In the genomic region with DNA sequence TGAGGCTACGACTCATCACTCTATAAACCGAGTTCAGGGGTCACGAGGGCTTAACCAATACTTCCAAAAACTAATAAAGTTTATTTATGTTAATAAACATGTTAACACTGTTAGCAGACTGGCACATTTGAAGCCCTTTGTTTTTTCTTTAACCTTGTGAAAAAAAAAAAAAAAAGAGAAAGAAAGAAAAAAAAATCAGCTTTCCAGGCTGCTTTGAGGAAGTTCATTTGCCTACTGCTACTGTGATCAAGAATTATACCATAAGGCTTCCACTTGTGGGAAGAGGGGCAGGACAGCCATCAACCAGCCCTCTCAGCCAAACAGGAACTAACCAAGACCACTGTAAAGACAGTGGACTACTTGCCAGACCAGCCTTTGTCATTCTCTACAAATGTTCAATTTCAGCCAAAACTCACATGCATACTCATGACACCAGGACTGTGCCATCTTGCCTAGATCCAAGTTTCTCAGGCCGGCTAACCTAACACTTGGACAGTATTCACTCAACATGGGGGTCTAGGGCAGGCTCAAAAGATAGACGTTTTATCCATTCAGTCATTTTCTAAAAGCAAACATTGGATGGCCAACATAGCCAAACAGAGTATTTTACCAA, we compare ENCODE assay signal across 25 mouse cellular contexts. TPM values are rescaled to one million over a fixed set of nuclear protein-coding genes. Genes with fewer than 3 reads are reported as not detected.
DNase-seq lines count a peak whose midpoint lies in the region; ATAC-seq lines count a peak whose summit lies in the region.
"Had no signal": no experiment of that assay in that cellular context is flagged by ENCODE, and none has a peak within 500 bp of the region (broad histone marks: within the 10 kb centered on the region; RNA-seq: fewer than 3 reads in every experiment).

No protein-coding gene starts in this region.

- H3K9me3 ChIP-seq in heart, embryonic 13.5 days: no peaks in the 10 kb centered on the region
- H3K9me3 ChIP-seq in heart, embryonic 12.5 days (replicated peaks): no peaks in the 10 kb centered on the region
- H3K9me3 ChIP-seq in megakaryocyte, embryonic 14.5 days: no peaks in the 10 kb centered on the region
- no peaks in the 10 kb centered on the region for H3K9me3 ChIP-seq in forebrain, embryonic 14.5 days (replicated peaks; ENCODE audit: control insufficient read depth, low read length)
- H3K9me3 ChIP-seq: embryonic facial prominence, embryonic 12.5 days; G1E; hindbrain, embryonic 12.5 days; liver, embryonic 13.5 days; lung, embryonic 15.5 days; neural tube, embryonic 13.5 days; stomach, embryonic 15.5 days had no signal

- H3K4me1 ChIP-seq in heart, embryonic 13.5 days: peaks cover 54% of the 10 kb centered on the region
- peaks cover 24% of the 10 kb centered on the region for H3K4me1 ChIP-seq in heart, embryonic 12.5 days (replicated peaks)
- H3K4me1 ChIP-seq in megakaryocyte, embryonic 14.5 days: peaks cover 39% of the 10 kb centered on the region
- peaks cover 5% of the 10 kb centered on the region for H3K4me1 ChIP-seq in forebrain, embryonic 14.5 days (ENCODE audit: control insufficient read depth, insufficient read depth, low read length)
- H3K4me1 ChIP-seq: lung, embryonic 15.5 days; stomach, embryonic 15.5 days had no signal

- H3K4me3 ChIP-seq in heart, embryonic 13.5 days: no peak overlapping the region
- H3K4me3 ChIP-seq in heart, embryonic 12.5 days: no peak overlapping the region
- peak overlapping the region; percentile 30 for H3K4me3 ChIP-seq in megakaryocyte, embryonic 14.5 days (replicated peaks)
- H3K4me3 ChIP-seq in forebrain, embryonic 14.5 days (ENCODE audit: low read depth, low read length): no peak overlapping the region
- H3K4me3 ChIP-seq: embryonic facial prominence, embryonic 12.5 days; hindbrain, embryonic 12.5 days; liver, embryonic 13.5 days; lung, embryonic 15.5 days; stomach, embryonic 15.5 days had no signal

- peaks cover 2% of the 10 kb centered on the region; the same call in 1 of the 2 replicates for H3K36me3 ChIP-seq in heart, embryonic 13.5 days
- H3K36me3 ChIP-seq in heart, embryonic 12.5 days: no peaks in the 10 kb centered on the region
- peaks cover 7% of the 10 kb centered on the region for H3K36me3 ChIP-seq in megakaryocyte, embryonic 14.5 days (replicated peaks; ENCODE audit: low read length)
- 0 out of 2 replicates have a peak, but pooled peaks cover 2% of the 10 kb centered on the region for H3K36me3 ChIP-seq in splenic B cell, adult 2 months (ENCODE audit: control insufficient read depth, insufficient read depth, low read length, poor library complexity, severe bottlenecking)
- H3K36me3 ChIP-seq in forebrain, embryonic 14.5 days (ENCODE audit: control insufficient read depth, insufficient read depth, low read length): no peaks in the 10 kb centered on the region
- H3K36me3 ChIP-seq: embryonic facial prominence, embryonic 12.5 days; hindbrain, embryonic 12.5 days; liver, embryonic 13.5 days; lung, embryonic 15.5 days; neural tube, embryonic 13.5 days; stomach, embryonic 15.5 days had no signal

- 86% methylated on average over 5 of the region's 5 CpGs for WGBS in heart, embryonic 13.5 days
- 88% methylated on average over 5 of the region's 5 CpGs for WGBS in heart, embryonic 12.5 days
- WGBS in forebrain, embryonic 14.5 days: 86% methylated on average over 5 of the region's 5 CpGs

- no peak overlapping the region for H3K9ac ChIP-seq in heart, embryonic 13.5 days
- H3K9ac ChIP-seq in heart, embryonic 12.5 days: no peak overlapping the region
- H3K9ac ChIP-seq in forebrain, embryonic 14.5 days (ENCODE audit: low read length): no peak overlapping the region
- H3K9ac ChIP-seq: embryonic facial prominence, embryonic 12.5 days; hindbrain, embryonic 12.5 days; liver, embryonic 13.5 days; lung, embryonic 15.5 days; neural tube, embryonic 13.5 days; stomach, embryonic 15.5 days had no signal

- H3K4me2 ChIP-seq in heart, embryonic 13.5 days: 0 out of 2 replicates have a peak overlapping the region, but pooled peaks have one; percentile 86
- no peak overlapping the region for H3K4me2 ChIP-seq in heart, embryonic 12.5 days
- H3K4me2 ChIP-seq in forebrain, embryonic 14.5 days (ENCODE audit: low read length): no peak overlapping the region
- H3K4me2 ChIP-seq: embryonic facial prominence, embryonic 12.5 days; liver, embryonic 13.5 days; stomach, embryonic 15.5 days had no signal

- ATAC-seq in heart, embryonic 13.5 days (ENCODE audit: extremely low read depth, insufficient number of reproducible peaks, low FRiP score, low TSS enrichment): no peak
- no peak for ATAC-seq in heart, embryonic 12.5 days (ENCODE audit: insufficient number of reproducible peaks, low FRiP score)
- ATAC-seq in megakaryocyte, adult 5-6 weeks (ENCODE audit: poor library complexity, severe bottlenecking): no peak
- ATAC-seq in common myeloid progenitor, adult 5-6 weeks (replicated peaks; ENCODE audit: low read depth, poor library complexity, severe bottlenecking): peak; percentile 43; the same call in 1 of the 2 replicates
- ATAC-seq in forebrain, embryonic 14.5 days: no peak
- ATAC-seq: inflammation-experienced regulatory T-cells, adult 6 months had no signal

- DNase-seq in splenic B cell, adult 2 months (ENCODE audit: low read depth, low spot score): peak; percentile 39
- DNase-seq in forebrain, embryonic 14.5 days (ENCODE audit: low spot score): no peak
- no peak for DNase-seq in kidney, adult 9 months
- DNase-seq: adrenal gland, postnatal 25 days; cerebellum, adult 11-12 months; cerebellum, postnatal 14 days; gastrocnemius, postnatal 25 days; kidney, adult 2 months; kidney, postnatal 10 days; liver, embryonic 13.5 days; midbrain, embryonic 14.5 days; retina, postnatal 1 day; thymus, postnatal 25 days had no signal

- H3K27me3 ChIP-seq in heart, embryonic 13.5 days (replicated peaks): no peaks in the 10 kb centered on the region
- no peaks in the 10 kb centered on the region for H3K27me3 ChIP-seq in heart, embryonic 12.5 days (replicated peaks)
- no peaks in the 10 kb centered on the region for H3K27me3 ChIP-seq in megakaryocyte, embryonic 14.5 days (replicated peaks)
- H3K27me3 ChIP-seq in splenic B cell, adult 2 months (ENCODE audit: control insufficient read depth, insufficient read depth, low read length, poor library complexity, severe bottlenecking): no peaks in the 10 kb centered on the region
- H3K27me3 ChIP-seq in forebrain, embryonic 14.5 days (replicated peaks; ENCODE audit: control insufficient read depth, insufficient read depth, low read length): no peaks in the 10 kb centered on the region
- H3K27me3 ChIP-seq: embryonic facial prominence, embryonic 12.5 days; hindbrain, embryonic 12.5 days; liver, embryonic 13.5 days; lung, embryonic 15.5 days; neural tube, embryonic 13.5 days; stomach, embryonic 15.5 days had no signal

- no peak overlapping the region for H3K27ac ChIP-seq in heart, embryonic 13.5 days (replicated peaks)
- H3K27ac ChIP-seq in heart, embryonic 12.5 days (ENCODE audit: poor library complexity, severe bottlenecking): no peak overlapping the region
- no peak overlapping the region for H3K27ac ChIP-seq in forebrain, embryonic 14.5 days (ENCODE audit: low read depth, low read length)
- H3K27ac ChIP-seq: embryonic facial prominence, embryonic 12.5 days; hindbrain, embryonic 12.5 days; liver, embryonic 13.5 days; lung, embryonic 15.5 days; neural tube, embryonic 13.5 days; stomach, embryonic 15.5 days had no signal

RNA-seq across cellular contexts. Expression of a gene that starts 2.5 kb away (rescaled TPM):
- 17.0 and 17.5 TPM in 2 replicates for polyA plus RNA-seq in heart, embryonic 13.5 days (2015; fragmentation: Nextera tagmentation; extraction: Ambion mirVana)
- 17.0 and 19.1 TPM in 2 replicates for polyA plus RNA-seq in heart, embryonic 12.5 days (2016; fragmentation: Nextera tagmentation; extraction: Ambion mirVana)
- polyA plus RNA-seq in megakaryocyte, embryonic 14.5 days (2012; ENCODE audit: insufficient read depth, low replicate concordance): not detected in 2 replicates
- total RNA-seq in megakaryocyte, adult 5-6 weeks (2015): 21.9 and 25.4 TPM in 2 replicates
- total RNA-seq in megakaryocyte, adult 5-6 weeks (2017): 17.9 and 22.0 TPM in 2 replicates
- 6.9 and 10.7 TPM in 2 replicates for total RNA-seq in common myeloid progenitor, adult 5-6 weeks (2017)
- polyA plus RNA-seq in forebrain, embryonic 14.5 days (2014; fragmentation: Nextera tagmentation; extraction: Ambion mirVana): 51.4 and 57.8 TPM in 2 replicates

Comparison
In these comparisons a context has a peak if more than half of its experiments do, and no peak if none do; other contexts are left out.
1. RNA of a gene that starts 2.5 kb away (polyA plus RNA-seq): 51.4 to 57.8 TPM in forebrain, embryonic 14.5 days, 17.0 to 19.1 TPM in heart, embryonic 12.5 days and 17.0 to 17.5 TPM in heart, embryonic 13.5 days; not detected in megakaryocyte, embryonic 14.5 days; every median in the first group is over 10 times any median in the second.